Mouse (Mus musculus) heart, embryonic 14.5 days (tissue): ENCODE results near the gene Zfp658. TPM values are rescaled to one million over a fixed set of nuclear protein-coding genes. Genes with fewer than 3 reads are reported as not detected.
A peak's percentile ranks its signal among the peaks of the same experiment; 100 is the strongest.

Experiments
- ATAC-seq: fragments of 200-750 bp; cut with Nextera tagmentation; 2 replicates; pipeline ENCODE4 v1.8.0; 2017; ENCODE audit warnings: low read depth, moderate TSS enrichment; ENCODE audit not compliant: insufficient number of reproducible peaks, insufficient read depth, low FRiP score
- H3K27ac ChIP-seq, 2 experiments: fragments of 200-500 bp in 1 of 2; fragments of 300-500 bp in 1 of 2; sonication (generic) in 1 of 2; replicated peaks in 1 of 2; 2 replicates each; pipeline ENCODE4 v1.5.1; 2012 to 2014; ENCODE audit warnings: low read depth in 2 of 2, low read length in 2 of 2, control low read depth in 1 of 2, mild to moderate bottlenecking in 1 of 2, mixed read lengths in 1 of 2; ENCODE audit not compliant: control insufficient read depth in 1 of 2, insufficient read depth in 1 of 2
- H3K27me3 ChIP-seq: fragments of 300-500 bp; sonication (generic); 2 replicates; pipeline ENCODE4 v1.6.1; 2014; ENCODE audit warnings: mild to moderate bottlenecking, low read length, control low read depth; ENCODE audit not compliant: control insufficient read depth, insufficient read depth
- H3K36me3 ChIP-seq: fragments of 300-500 bp; sonication (generic); 2 replicates; pipeline ENCODE4 v1.6.1; 2014; ENCODE audit warnings: mild to moderate bottlenecking, control low read depth, low read length, mixed read lengths; ENCODE audit not compliant: control insufficient read depth, insufficient read depth
- H3K4me1 ChIP-seq, 2 experiments: fragments of 200-500 bp in 1 of 2; fragments of 300-500 bp in 1 of 2; sonication (generic) in 1 of 2; 2 replicates each; pipeline ENCODE4 v1.6.1; 2012 to 2014; ENCODE audit warnings: low read length in 2 of 2, control low read depth in 1 of 2, mixed read lengths in 1 of 2; ENCODE audit not compliant: control insufficient read depth in 2 of 2, insufficient read depth in 2 of 2
- H3K4me2 ChIP-seq: fragments of 300-500 bp; sonication (generic); 2 replicates; pipeline ENCODE4 v1.6.1; 2014; ENCODE audit warnings: mild to moderate bottlenecking, low read length
- H3K4me3 ChIP-seq, 2 experiments: fragments of 200-500 bp in 1 of 2; fragments of 300-500 bp in 1 of 2; sonication (generic) in 1 of 2; 2 replicates each; pipeline ENCODE4 v1.5.1; 2012 to 2014; ENCODE audit warnings: low read length in 2 of 2, mild to moderate bottlenecking in 2 of 2, control low read depth in 1 of 2, low read depth in 1 of 2, moderate library complexity in 1 of 2; ENCODE audit not compliant: control insufficient read depth in 1 of 2, insufficient read depth in 1 of 2
- H3K9ac ChIP-seq: fragments of 300-500 bp; sonication (generic); 2 replicates; pipeline ENCODE4 v1.6.1; 2014; ENCODE audit warnings: mild to moderate bottlenecking, low read length
- H3K9me3 ChIP-seq: fragments of 300-500 bp; sonication (generic); 2 replicates; pipeline ENCODE4 v1.6.1; 2016; ENCODE audit warnings: low read length, control low read depth; ENCODE audit not compliant: control insufficient read depth
- WGBS: fragments of 180-500 bp; shearing (Covaris S2); extraction: QIAGEN DNeasy Blood & Tissue Kit; methylation state at CpG from one replicate; pipeline ENCODE4 v1.1.7; 2014; 5-methylcytosine and 5-hydroxymethylcytosine counted together
- polyA plus RNA-seq: library from polyadenylated mRNA; unstranded; fragments of >200 nt; fragmentation: Nextera tagmentation; extraction: Ambion mirVana; gene quantifications from 2 replicates; pipeline ENCODE4 v1.2.1, GENCODE M21; 2014

Zfp658 gene
- polyA plus RNA-seq = 1.3 TPM in 2 replicates

DNA sequence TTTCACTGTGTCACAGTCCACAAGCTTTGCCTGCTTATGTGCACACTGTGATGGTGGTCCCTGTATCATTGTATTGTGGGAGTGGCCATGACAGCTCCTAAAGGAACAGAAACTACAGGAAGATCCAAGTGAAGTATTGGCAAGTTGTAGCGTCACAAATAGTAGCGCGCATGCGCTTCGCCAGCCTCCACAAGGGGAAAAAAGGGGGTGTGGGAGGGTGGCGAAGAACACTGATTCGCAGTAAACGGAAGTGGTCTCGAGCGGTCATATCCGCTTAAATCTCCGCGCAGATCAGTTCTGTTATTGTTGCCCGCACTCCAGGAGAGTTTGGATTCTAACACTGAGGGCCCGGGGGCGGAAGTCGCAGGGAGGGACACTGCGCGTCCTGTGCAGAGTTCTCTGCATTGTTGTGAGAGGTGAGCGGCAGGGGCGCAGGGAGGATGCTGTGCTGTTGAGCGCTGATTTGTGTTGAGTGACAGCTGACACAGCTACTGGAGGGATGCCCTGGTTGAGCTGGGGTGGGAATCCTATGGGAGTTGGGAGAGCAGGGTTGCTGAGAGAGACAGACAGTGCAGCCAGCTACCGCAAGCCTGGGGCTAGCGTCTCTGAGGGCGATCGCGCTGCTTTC is at the start of gene Zfp658:
Zfp658 (plus strand) TSS at position 251 of the 628 bp plus-strand sequence.
- peak within 1 kb of the TSS; percentile 54 to 64 for H3K4me3 ChIP-seq
- no peaks in the 10 kb centered on the region for H3K36me3 ChIP-seq
- WGBS = under 1% methylated on average over 27 of the region's 27 CpGs
- peak; percentile 77 for ATAC-seq
- no peaks in the 10 kb centered on the region for H3K9me3 ChIP-seq
- peak within 1 kb of the TSS; percentile 3 to 62 for H3K27ac ChIP-seq
- no peaks in the 10 kb centered on the region for H3K27me3 ChIP-seq
- peak within 1 kb of the TSS; percentile 75 for H3K9ac ChIP-seq
- peaks cover 0 to 7% of the 10 kb centered on the region in 2 experiments; a peak in 2 of 4 replicates for H3K4me1 ChIP-seq
- peak within 1 kb of the TSS; percentile 84 for H3K4me2 ChIP-seq

GRCm38 (mm10) chr7:43512519-43512918 is 49.5 kb upstream of the Zfp658 start:
- H3K27me3 ChIP-seq = no peaks in the 10 kb centered on the region
- no peak overlapping the region for H3K4me2 ChIP-seq
- 73% methylated on average over 4 of the region's 4 CpGs for WGBS
- H3K9ac ChIP-seq = no peak overlapping the region
- no peak overlapping the region for H3K27ac ChIP-seq
- no peaks in the 10 kb centered on the region for H3K36me3 ChIP-seq
- no peaks in the 10 kb centered on the region for H3K4me1 ChIP-seq
- H3K9me3 ChIP-seq = no peaks in the 10 kb centered on the region
- no peak overlapping the region for H3K4me3 ChIP-seq
- no peak for ATAC-seq

- Histone ChIP-seq H3K4me2 (no peak overlapping the region), H3K9ac (no peak overlapping the region), H3K9me3 (no peaks in the 10 kb centered on the region), H3K4me1 (no peaks in the 10 kb centered on the region), H3K4me3 (no peak overlapping the region), H3K36me3 (no peaks in the 10 kb centered on the region), H3K27me3 (no peaks in the 10 kb centered on the region), H3K27ac (no peak overlapping the region)
- ATAC-seq = no peak
- WGBS = 72% methylated on average over 5 of the region's 5 CpGs
These were observed 47.0 kb upstream of the Zfp658 start for GRCm38 (mm10) chr7:43515076-43515475.

DNA sequence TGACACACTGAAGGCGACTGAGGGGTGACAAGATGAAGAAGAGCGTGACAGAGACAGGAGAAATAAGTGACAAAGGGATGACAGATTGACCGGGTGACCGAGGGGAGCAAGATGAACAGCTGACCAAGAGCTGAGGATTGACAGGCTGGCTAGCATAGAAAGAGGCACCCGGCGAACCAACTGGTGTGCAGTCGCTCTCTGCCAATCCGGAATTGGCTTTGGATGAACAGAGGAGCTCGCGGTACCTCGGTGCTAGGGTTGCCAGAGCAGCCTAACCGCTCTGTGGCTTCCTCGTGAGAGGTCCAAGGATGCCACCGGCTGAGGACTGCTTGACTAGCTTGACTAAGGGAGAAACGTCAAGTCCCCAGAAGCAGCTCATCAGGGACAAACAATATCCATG is 43.7 kb upstream of the Zfp658 start:
- Histone ChIP-seq H3K9ac (no peak overlapping the region), H3K9me3 (no peaks in the 10 kb centered on the region), H3K4me1 (no peaks in the 10 kb centered on the region), H3K27ac (no peak overlapping the region), H3K36me3 (no peaks in the 10 kb centered on the region), H3K4me2 (no peak overlapping the region), H3K4me3 (no peak overlapping the region), H3K27me3 (no peaks in the 10 kb centered on the region)
- WGBS = 78% methylated on average over 15 of the region's 15 CpGs
- ATAC-seq = no peak

DNA sequence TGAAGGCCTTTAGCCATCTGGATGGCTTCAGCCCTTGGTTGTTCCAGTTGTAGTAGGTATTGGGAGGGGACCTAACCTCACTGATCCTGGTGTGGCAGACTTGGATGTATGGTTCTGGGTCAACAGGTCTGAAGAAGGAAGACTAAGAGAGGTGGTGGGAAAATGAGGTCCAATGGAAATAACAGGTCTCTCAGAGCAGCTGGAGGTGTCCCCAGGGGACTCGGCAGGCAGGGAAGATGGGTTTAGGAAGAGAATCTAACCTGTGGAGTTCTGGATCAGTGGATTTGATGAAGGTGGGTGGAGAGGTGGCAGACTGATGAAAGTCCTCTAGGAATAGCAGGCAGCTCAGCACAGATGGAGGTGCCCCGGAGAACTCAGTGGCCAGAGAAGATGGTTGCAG is 39.3 kb upstream of the Zfp658 start:
- 73% methylated on average over 2 of the region's 2 CpGs for WGBS
- Histone ChIP-seq H3K4me1 (no peaks in the 10 kb centered on the region), H3K27ac (no peak overlapping the region), H3K27me3 (no peaks in the 10 kb centered on the region), H3K36me3 (no peaks in the 10 kb centered on the region), H3K9ac (no peak overlapping the region), H3K9me3 (no peaks in the 10 kb centered on the region), H3K4me3 (no peak overlapping the region), H3K4me2 (no peak overlapping the region)
- ATAC-seq = no peak

- ATAC-seq = no peak
- H3K4me2 ChIP-seq = no peak overlapping the region
- H3K4me1 ChIP-seq = no peaks in the 10 kb centered on the region
- no peak overlapping the region for H3K9ac ChIP-seq
- 41% methylated on average over 3 of the region's 3 CpGs for WGBS
- H3K27ac ChIP-seq = no peak overlapping the region
- H3K36me3 ChIP-seq = no peaks in the 10 kb centered on the region
- no peaks in the 10 kb centered on the region for H3K27me3 ChIP-seq
- no peak overlapping the region for H3K4me3 ChIP-seq
- no peaks in the 10 kb centered on the region for H3K9me3 ChIP-seq
These were observed 36.7 kb upstream of the Zfp658 start for GRCm38 (mm10) chr7:43525313-43525712.

GRCm38 (mm10) chr7:43530216-43530785 is 31.8 kb upstream of the Zfp658 start:
- H3K9ac ChIP-seq = no peak overlapping the region
- H3K36me3 ChIP-seq = no peaks in the 10 kb centered on the region
- no peaks in the 10 kb centered on the region; the same call in 1 of the 2 replicates for H3K9me3 ChIP-seq
- H3K4me2 ChIP-seq = no peak overlapping the region
- ATAC-seq = no peak
- no peaks in the 10 kb centered on the region for H3K4me1 ChIP-seq
- no peak overlapping the region for H3K4me3 ChIP-seq
- WGBS = 64% methylated on average over 8 of the region's 8 CpGs
- no peak overlapping the region for H3K27ac ChIP-seq
- no peaks in the 10 kb centered on the region for H3K27me3 ChIP-seq
